Mouse (Mus musculus) heart, embryonic 15.5 days (tissue): Measurements from ENCODE around the gene Baz2a. TPM values are rescaled to one million over a fixed set of nuclear protein-coding genes. Genes with fewer than 3 reads are reported as not detected.

Experiments used
- ATAC-seq: fragments of 200-750 bp; cut with Nextera tagmentation; replicated peaks from 2 replicates; pipeline ENCODE4 v1.8.0; 2017; ENCODE audit warnings: low read depth, moderate TSS enrichment; ENCODE audit not compliant: insufficient number of reproducible peaks, insufficient read depth, low FRiP score
- H3K27ac ChIP-seq: fragments of 300-500 bp; sonication (generic); 2 replicates; pipeline ENCODE4 v1.5.1; 2015; ENCODE audit warnings: mild to moderate bottlenecking, inconsistent platforms
- H3K27me3 ChIP-seq: fragments of 300-500 bp; sonication (generic); 2 replicates; pipeline ENCODE4 v1.6.1; 2015; ENCODE audit warnings: inconsistent platforms
- H3K36me3 ChIP-seq: fragments of 300-500 bp; sonication (generic); 2 replicates; pipeline ENCODE4 v1.6.1; 2015; ENCODE audit warnings: mild to moderate bottlenecking, inconsistent platforms
- H3K4me1 ChIP-seq: fragments of 300-500 bp; sonication (generic); replicated peaks from 2 replicates; pipeline ENCODE4 v1.6.1; 2015; ENCODE audit warnings: inconsistent platforms
- H3K4me2 ChIP-seq: fragments of 300-500 bp; sonication (generic); 2 replicates; pipeline ENCODE4 v1.6.1; 2015; ENCODE audit warnings: inconsistent platforms, mild to moderate bottlenecking, moderate library complexity
- H3K4me3 ChIP-seq: fragments of 300-500 bp; sonication (generic); 2 replicates; pipeline ENCODE4 v1.5.1; 2015; ENCODE audit warnings: mild to moderate bottlenecking, inconsistent platforms
- H3K9ac ChIP-seq: fragments of 300-500 bp; sonication (generic); 2 replicates; pipeline ENCODE4 v1.6.1; 2015; ENCODE audit warnings: mild to moderate bottlenecking, inconsistent platforms
- H3K9me3 ChIP-seq: fragments of 300-500 bp; sonication (generic); replicated peaks from 2 replicates; pipeline ENCODE4 v1.6.1; 2016; ENCODE audit warnings: inconsistent platforms
- WGBS: fragments of 180-500 bp; shearing (Covaris S2); methylation state at CpG from one replicate; pipeline ENCODE4 v1.1.7; 2015; ENCODE audit warnings: mixed read lengths; 5-methylcytosine and 5-hydroxymethylcytosine counted together
- polyA plus RNA-seq: library from polyadenylated mRNA; unstranded; fragments of >200 nt; fragmentation: Nextera tagmentation; extraction: Ambion mirVana; gene quantifications from 2 replicates; pipeline ENCODE4 v1.2.1, GENCODE M21; 2015

Gene Baz2a
- polyA plus RNA-seq, 1 experiment from 2014 or later, result 7.5 TPM

DNA sequence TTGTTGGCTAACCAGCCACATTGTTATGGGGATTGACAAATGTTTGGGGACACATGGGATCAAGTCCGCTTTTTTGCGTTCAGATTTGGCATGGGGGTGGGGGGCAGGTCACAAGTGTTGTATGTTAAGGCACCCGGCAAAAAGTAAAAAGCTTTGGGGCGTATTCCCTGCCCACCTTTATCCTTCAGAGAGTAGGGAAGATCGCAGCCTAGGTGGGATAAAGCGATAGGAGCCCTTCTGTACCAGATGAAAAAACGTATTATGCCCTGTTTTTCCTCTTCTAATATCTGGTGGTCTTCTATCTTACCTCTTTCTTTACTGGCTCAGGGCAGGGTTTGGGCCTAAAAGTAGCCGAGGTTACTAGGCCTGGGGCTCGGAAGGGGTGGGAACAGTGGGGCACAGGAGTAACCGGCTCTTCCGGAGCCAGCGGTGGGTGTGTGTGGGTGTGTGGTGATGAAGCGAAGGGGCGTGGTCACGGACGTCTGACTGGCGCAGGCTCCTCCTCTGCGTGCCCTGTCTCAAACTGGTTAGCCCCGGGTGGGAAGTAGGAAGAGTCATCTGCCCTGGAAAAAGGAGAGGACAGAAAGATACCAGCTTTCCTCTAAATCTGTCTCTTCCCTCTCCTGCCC, 3.1 kb downstream of the Baz2a start:
- peak overlapping the region; percentile 86 for H3K4me2 ChIP-seq
- H3K4me1 ChIP-seq, result peaks cover 66% of the 10 kb centered on the region
- H3K4me3 ChIP-seq, result peak overlapping the region; percentile 90
- H3K27me3 ChIP-seq, result no peaks in the 10 kb centered on the region
- H3K9me3 ChIP-seq, result no peaks in the 10 kb centered on the region
- peaks cover 15% of the 10 kb centered on the region for H3K36me3 ChIP-seq
- peak; percentile 58 for ATAC-seq
- no peak overlapping the region for H3K9ac ChIP-seq
- peak overlapping the region; percentile 99 for H3K27ac ChIP-seq
- WGBS, result 11% methylated on average over 19 of the region's 19 CpGs

GRCm38 (mm10) chr10:128095003-128095636, 3.7 kb downstream of the Baz2a start:
- H3K27me3 ChIP-seq, result no peaks in the 10 kb centered on the region
- peaks cover 60% of the 10 kb centered on the region for H3K4me1 ChIP-seq
- ATAC-seq, result no peak
- peaks cover 8% of the 10 kb centered on the region for H3K36me3 ChIP-seq
- H3K9ac ChIP-seq, result no peak overlapping the region
- H3K9me3 ChIP-seq, result no peaks in the 10 kb centered on the region
- H3K4me2 ChIP-seq, result peak overlapping the region; percentile 86
- peak overlapping the region; percentile 43 for H3K27ac ChIP-seq
- peak overlapping the region; percentile 90 for H3K4me3 ChIP-seq
- WGBS, result 39% methylated on average over 9 of the region's 9 CpGs

GRCm38 (mm10) chr10:128096313-128096692, 4.9 kb downstream of the Baz2a start:
- ATAC-seq, result no peak
- no peak overlapping the region for H3K9ac ChIP-seq
- H3K4me1 ChIP-seq, result peaks cover 52% of the 10 kb centered on the region
- peak overlapping the region; percentile 99 for H3K4me3 ChIP-seq
- no peaks in the 10 kb centered on the region for H3K27me3 ChIP-seq
- H3K9me3 ChIP-seq, result no peaks in the 10 kb centered on the region
- no peak overlapping the region for H3K27ac ChIP-seq
- 26% methylated on average over 4 of the region's 4 CpGs for WGBS
- peak overlapping the region; percentile 85 for H3K4me2 ChIP-seq
- peaks cover 3% of the 10 kb centered on the region; the same call in 1 of the 2 replicates for H3K36me3 ChIP-seq

- peak overlapping the region; percentile 97 for H3K9ac ChIP-seq
- ATAC-seq, result peak; percentile 50
- peak overlapping the region; percentile 79 for H3K27ac ChIP-seq
- WGBS, result under 1% methylated on average over 85 of the region's 86 CpGs
- H3K4me3 ChIP-seq, result peak overlapping the region; percentile 99
- H3K36me3 ChIP-seq, result peaks cover 3% of the 10 kb centered on the region; the same call in 1 of the 2 replicates
- peaks cover 45% of the 10 kb centered on the region for H3K4me1 ChIP-seq
- H3K4me2 ChIP-seq, result peak overlapping the region; percentile 85
- no peaks in the 10 kb centered on the region for H3K27me3 ChIP-seq
- no peaks in the 10 kb centered on the region for H3K9me3 ChIP-seq
Measured at GRCm38 (mm10) chr10:128096693-128097586, 5.6 kb downstream of the Baz2a start.

DNA sequence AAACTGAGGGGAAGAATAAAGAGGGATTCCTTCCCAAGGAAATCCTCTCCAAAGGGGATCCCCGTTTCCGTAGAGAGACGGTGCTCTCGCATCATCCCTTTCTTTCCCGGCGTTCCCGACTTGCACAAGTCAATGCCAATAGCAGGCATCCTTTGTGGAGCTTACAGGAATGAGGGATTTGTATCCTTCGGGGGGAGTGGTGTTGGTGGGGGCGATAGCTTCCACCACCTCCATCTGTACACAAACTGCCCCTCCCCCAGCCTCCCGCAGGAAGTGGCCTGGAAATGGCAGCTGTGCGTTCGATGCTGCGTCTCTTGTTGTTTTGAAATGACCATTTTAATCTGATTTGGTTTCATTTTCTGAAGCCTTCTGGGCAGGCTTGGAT, 6.2 kb downstream of the Baz2a start:
- 0% methylated on average over 13 of the region's 13 CpGs for WGBS
- H3K9me3 ChIP-seq, result no peaks in the 10 kb centered on the region
- H3K9ac ChIP-seq, result peak overlapping the region; percentile 97
- peak overlapping the region; percentile 99 for H3K4me3 ChIP-seq
- peaks cover 3% of the 10 kb centered on the region; the same call in 1 of the 2 replicates for H3K36me3 ChIP-seq
- H3K4me2 ChIP-seq, result peak overlapping the region; percentile 85
- no peaks in the 10 kb centered on the region for H3K27me3 ChIP-seq
- no peak for ATAC-seq
- H3K27ac ChIP-seq, result peak overlapping the region; percentile 79
- H3K4me1 ChIP-seq, result peaks cover 43% of the 10 kb centered on the region

GRCm38 (mm10) chr10:128110103-128110761, 18.9 kb downstream of the Baz2a start:
- WGBS, result 65% methylated on average over 4 of the region's 4 CpGs
- peak; percentile 83; the same call in 1 of the 2 replicates for ATAC-seq
- H3K4me2 ChIP-seq, result no peak overlapping the region
- 0 out of 2 replicates have a peak overlapping the region, but pooled peaks have one; percentile 13 for H3K9ac ChIP-seq
- no peaks in the 10 kb centered on the region for H3K27me3 ChIP-seq
- H3K4me3 ChIP-seq, result no peak overlapping the region
- peak overlapping the region; percentile 56 for H3K27ac ChIP-seq
- H3K36me3 ChIP-seq, result peaks cover 52% of the 10 kb centered on the region
- H3K4me1 ChIP-seq, result peaks cover 4% of the 10 kb centered on the region; the same call in 1 of the 2 replicates
- H3K9me3 ChIP-seq, result no peaks in the 10 kb centered on the region

DNA sequence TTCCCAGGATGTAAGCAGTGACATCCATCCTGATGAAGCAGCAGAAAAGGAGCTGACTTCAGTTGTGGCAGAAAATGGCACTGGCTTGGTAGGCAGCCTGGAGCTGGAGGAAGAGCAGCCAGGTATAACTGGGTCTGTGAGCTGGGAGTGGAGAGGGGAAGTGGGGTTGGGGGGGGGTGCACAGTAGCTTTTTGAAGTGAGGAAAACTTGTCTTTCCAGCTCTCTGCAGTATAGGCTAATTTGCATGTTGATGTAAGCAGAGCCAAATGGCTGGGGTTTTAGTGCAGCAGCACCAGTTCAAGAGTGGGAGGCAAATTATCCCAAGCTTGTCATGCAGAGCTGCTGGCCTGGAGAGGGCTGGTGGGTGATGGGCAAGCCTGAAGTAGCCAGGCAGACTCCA, 19.9 kb downstream of the Baz2a start:
- no peak overlapping the region for H3K4me3 ChIP-seq
- H3K4me1 ChIP-seq, result peaks cover 4% of the 10 kb centered on the region; the same call in 1 of the 2 replicates
- H3K27ac ChIP-seq, result no peak overlapping the region
- peaks cover 61% of the 10 kb centered on the region for H3K36me3 ChIP-seq
- ATAC-seq, result no peak
- no peak overlapping the region for H3K9ac ChIP-seq
- no peak overlapping the region for H3K4me2 ChIP-seq
- H3K27me3 ChIP-seq, result no peaks in the 10 kb centered on the region
- no peaks in the 10 kb centered on the region for H3K9me3 ChIP-seq

DNA sequence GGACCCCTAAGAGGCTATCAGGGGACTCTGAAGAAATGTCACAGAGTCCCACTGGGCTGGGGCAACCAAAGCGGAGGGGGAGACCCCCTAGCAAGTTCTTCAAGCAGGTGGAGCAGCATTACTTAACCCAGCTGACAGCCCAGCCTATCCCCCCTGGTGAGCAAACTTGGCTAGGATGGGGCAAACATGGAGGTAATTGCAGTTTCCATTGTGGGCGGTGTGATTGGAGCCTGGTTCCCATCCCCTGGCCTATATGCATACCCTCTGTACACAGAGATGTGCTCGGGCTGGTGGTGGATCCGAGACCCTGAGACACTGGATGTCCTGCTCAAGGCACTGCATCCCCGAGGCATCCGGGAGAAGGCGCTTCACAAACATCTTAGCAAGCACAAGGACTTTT, 32.5 kb downstream of the Baz2a start:
- H3K27ac ChIP-seq, result no peak overlapping the region
- H3K36me3 ChIP-seq, result peaks cover 92% of the 10 kb centered on the region
- no peak for ATAC-seq
- no peak overlapping the region for H3K4me2 ChIP-seq
- no peak overlapping the region for H3K4me3 ChIP-seq
- 92% methylated on average over 7 of the region's 7 CpGs for WGBS
- no peaks in the 10 kb centered on the region for H3K9me3 ChIP-seq
- H3K4me1 ChIP-seq, result peaks cover 3% of the 10 kb centered on the region; the same call in 1 of the 2 replicates
- H3K9ac ChIP-seq, result no peak overlapping the region
- H3K27me3 ChIP-seq, result no peaks in the 10 kb centered on the region

- no peak for ATAC-seq
- WGBS, result 92% methylated on average over 9 of the region's 9 CpGs
- no peaks in the 10 kb centered on the region for H3K27me3 ChIP-seq
Measured at GRCm38 (mm10) chr10:128124831-128125230, 33.5 kb downstream of the Baz2a start.

GRCm38 (mm10) chr10:128125951-128126350, 34.6 kb downstream of the Baz2a start:
- Histone ChIP-seq H3K27ac (no peak overlapping the region), H3K36me3 (peaks cover 77% of the 10 kb centered on the region), H3K4me2 (no peak overlapping the region), H3K9ac (no peak overlapping the region), H3K27me3 (no peaks in the 10 kb centered on the region), H3K4me1 (peaks cover 3% of the 10 kb centered on the region; the same call in 1 of the 2 replicates), H3K9me3 (no peaks in the 10 kb centered on the region), H3K4me3 (no peak overlapping the region)
- WGBS, result 85% methylated on average over 14 of the region's 14 CpGs
- no peak for ATAC-seq

More at GRCm38 (mm10) chr10:128124831-128125230, 33.5 kb downstream of the Baz2a start:
- no peak overlapping the region for H3K4me2 ChIP-seq
- no peak overlapping the region for H3K4me3 ChIP-seq
- no peaks in the 10 kb centered on the region for H3K9me3 ChIP-seq
- H3K4me1 ChIP-seq, result peaks cover 3% of the 10 kb centered on the region; the same call in 1 of the 2 replicates
- peaks cover 85% of the 10 kb centered on the region for H3K36me3 ChIP-seq
- H3K9ac ChIP-seq, result no peak overlapping the region
- no peak overlapping the region for H3K27ac ChIP-seq
